Mouse (Mus musculus) CH12.LX (cell line): Measurements from ENCODE around the gene Zfp629. TPM values are rescaled to one million over a fixed set of nuclear protein-coding genes. Genes with fewer than 3 reads are reported as not detected.

Source experiments
- DNase-seq: peaks from one replicate; pipeline ENCODE4 v3.0.0-alpha.2; 2013; ENCODE audit errors: extremely low read depth
- H3K27ac ChIP-seq: 2 replicates; pipeline ENCODE4 v1.5.1; 2012; ENCODE audit warnings: low read depth, mild to moderate bottlenecking, control low read depth, moderate library complexity; ENCODE audit not compliant: insufficient read depth
- H3K27me3 ChIP-seq: replicated peaks from 2 replicates; pipeline ENCODE3; 2012; ENCODE audit warnings: inconsistent platforms
- H3K36me3 ChIP-seq, 2 experiments: replicated peaks in 1 of 2; 2 replicates each; pipeline versions ENCODE3 to v1.6.1; 2012; ENCODE audit warnings: inconsistent platforms in 1 of 2, low read length in 1 of 2, mild to moderate bottlenecking in 1 of 2, mixed read lengths in 1 of 2, moderate library complexity in 1 of 2; ENCODE audit not compliant: control insufficient read depth in 1 of 2, insufficient read depth in 1 of 2
- H3K4me1 ChIP-seq, 2 experiments: 2 replicates each; pipeline ENCODE4 v1.6.1; 2012; ENCODE audit warnings: inconsistent platforms in 1 of 2, moderate library complexity in 1 of 2; ENCODE audit not compliant: insufficient read depth in 2 of 2, control insufficient read depth in 1 of 2
- H3K4me2 ChIP-seq: 2 replicates; pipeline ENCODE4 v1.6.1; 2012; ENCODE audit warnings: low read depth, mild to moderate bottlenecking, control low read depth; ENCODE audit not compliant: poor library complexity, insufficient read depth, severe bottlenecking
- H3K4me3 ChIP-seq, 3 experiments: fragments of 150-350 bp in 1 of 3; sonication (generic) in 1 of 3; replicated peaks in 1 of 3; 2 replicates each; pipeline versions ENCODE3 to v1.5.1; 2011 to 2012; ENCODE audit warnings: low read depth in 2 of 3, low read length in 2 of 3, mild to moderate bottlenecking in 2 of 3, moderate library complexity in 2 of 3, control low read depth in 1 of 3, improper control_type of control experiment in 1 of 3, inconsistent platforms in 1 of 3, mixed read lengths in 1 of 3; ENCODE audit not compliant: poor library complexity in 1 of 3
- H3K79me2 ChIP-seq: replicated peaks from 2 replicates; pipeline ENCODE4 v1.6.1; 2012; ENCODE audit warnings: mild to moderate bottlenecking, moderate library complexity; ENCODE audit not compliant: control insufficient read depth, poor library complexity, insufficient read depth, severe bottlenecking; ENCODE audit errors: extremely low read depth
- H3K9ac ChIP-seq: 2 replicates; pipeline ENCODE4 v1.6.1; 2012; ENCODE audit warnings: low read depth, mild to moderate bottlenecking, control low read depth, moderate library complexity; ENCODE audit not compliant: insufficient read depth
- H3K9me3 ChIP-seq: replicated peaks from 2 replicates; pipeline ENCODE3; 2012; ENCODE audit warnings: low read length, inconsistent platforms, mixed read lengths
- BHLHE40 ChIP-seq: IDR thresholded peaks from 2 replicates; pipeline ENCODE4 v1.6.1; 2011; ENCODE audit warnings: mild to moderate bottlenecking, low read depth, low read length, improper control_type of control experiment
- CHD1 ChIP-seq: IDR thresholded peaks from 2 replicates; pipeline ENCODE4 v1.6.1; 2012; ENCODE audit warnings: low read depth, low read length, improper control_type of control experiment, inconsistent platforms
- CHD2 ChIP-seq: IDR thresholded peaks from 2 replicates; pipeline ENCODE4 v1.6.1; 2011; ENCODE audit warnings: low read length, improper control_type of control experiment
- E2F4 ChIP-seq: IDR thresholded peaks from 2 replicates; pipeline ENCODE4 v1.6.1; 2011; ENCODE audit warnings: low read depth, low read length, improper control_type of control experiment; ENCODE audit not compliant: insufficient replicate concordance
- ELF1 ChIP-seq: IDR thresholded peaks from 2 replicates; pipeline ENCODE4 v1.6.1; 2014; ENCODE audit warnings: low read depth, mild to moderate bottlenecking, inconsistent platforms, low read length, improper control_type of control experiment
- EP300 ChIP-seq: IDR thresholded peaks from 2 replicates; pipeline ENCODE4 v1.6.1; 2011; ENCODE audit warnings: low read length, improper control_type of control experiment
- ETS1 ChIP-seq: conservative IDR thresholded peaks from 2 replicates; pipeline ENCODE4 v1.6.1; 2012; ENCODE audit warnings: low read depth, mild to moderate bottlenecking, inconsistent platforms, low read length, improper control_type of control experiment, moderate library complexity
- GABPA ChIP-seq: IDR thresholded peaks from 2 replicates; pipeline ENCODE4 v1.6.1; 2012; ENCODE audit warnings: low read depth, low read length, improper control_type of control experiment, inconsistent platforms; ENCODE audit not compliant: insufficient replicate concordance
- HCFC1 ChIP-seq: IDR thresholded peaks from 2 replicates; pipeline ENCODE4 v1.6.1; 2012; ENCODE audit warnings: low read depth, mild to moderate bottlenecking, inconsistent platforms, low read length, improper control_type of control experiment
- IRF4 ChIP-seq: IDR thresholded peaks from 2 replicates; pipeline ENCODE4 v1.6.1; 2014; ENCODE audit warnings: low read depth, mild to moderate bottlenecking, inconsistent platforms, low read length, improper control_type of control experiment
- JUN ChIP-seq: IDR thresholded peaks from 2 replicates; pipeline ENCODE4 v1.6.1; 2011; ENCODE audit warnings: low read depth, mild to moderate bottlenecking, low read length, improper control_type of control experiment, moderate library complexity; ENCODE audit not compliant: insufficient read depth
- KAT2A ChIP-seq: IDR thresholded peaks from 2 replicates; pipeline ENCODE4 v1.6.1; 2012; ENCODE audit warnings: low read length, improper control_type of control experiment, inconsistent platforms; ENCODE audit not compliant: insufficient replicate concordance
- MAFK ChIP-seq: IDR thresholded peaks from 2 replicates; pipeline ENCODE4 v1.6.1; 2011; ENCODE audit warnings: low read length, improper control_type of control experiment; ENCODE audit not compliant: insufficient replicate concordance
- MAX ChIP-seq: IDR thresholded peaks from 2 replicates; pipeline ENCODE4 v1.6.1; 2011; ENCODE audit warnings: low read length, improper control_type of control experiment
- MAZ ChIP-seq: IDR thresholded peaks from 2 replicates; pipeline ENCODE4 v1.6.1; 2012; ENCODE audit warnings: low read depth, mild to moderate bottlenecking, inconsistent platforms, low read length, improper control_type of control experiment, moderate library complexity
- MYC ChIP-seq: IDR thresholded peaks from 2 replicates; pipeline ENCODE4 v1.6.1; 2011; ENCODE audit warnings: low read depth, mild to moderate bottlenecking, improper control_type of control experiment, low read length
- NELFE ChIP-seq: IDR thresholded peaks from 2 replicates; pipeline ENCODE4 v1.6.1; 2011; ENCODE audit warnings: low read depth, low read length, improper control_type of control experiment
- PAX5 ChIP-seq: IDR thresholded peaks from 2 replicates; pipeline ENCODE4 v1.6.1; 2012; ENCODE audit warnings: low read length, inconsistent platforms, mixed read lengths
- POLR2A ChIP-seq: IDR thresholded peaks from 2 replicates; pipeline ENCODE4 v1.6.1; 2011; ENCODE audit warnings: low read depth, mild to moderate bottlenecking, improper control_type of control experiment, low read length
- POLR2AphosphoS2 ChIP-seq: IDR thresholded peaks from 2 replicates; pipeline ENCODE4 v1.6.1; 2011; ENCODE audit warnings: low read depth, low read length, improper control_type of control experiment
- RAD21 ChIP-seq: IDR thresholded peaks from 2 replicates; pipeline ENCODE4 v1.6.1; 2011; ENCODE audit warnings: low read depth, mild to moderate bottlenecking, low read length, improper control_type of control experiment, moderate library complexity
- SMC3 ChIP-seq: IDR thresholded peaks from 2 replicates; pipeline ENCODE4 v1.6.1; 2011; ENCODE audit warnings: low read depth, low read length, improper control_type of control experiment
- TBP ChIP-seq: conservative IDR thresholded peaks from 2 replicates; pipeline ENCODE4 v1.6.1; 2011; ENCODE audit warnings: low read depth, low read length, improper control_type of control experiment
- TCF12 ChIP-seq: IDR thresholded peaks from 2 replicates; pipeline ENCODE4 v1.6.1; 2014; ENCODE audit warnings: low read depth, mild to moderate bottlenecking, inconsistent platforms, low read length, improper control_type of control experiment
- USF1 ChIP-seq: IDR thresholded peaks from 2 replicates; pipeline ENCODE4 v1.6.1; 2014; ENCODE audit warnings: low read depth, mild to moderate bottlenecking, inconsistent platforms, low read length, improper control_type of control experiment
- ZMIZ1 ChIP-seq: IDR thresholded peaks from 2 replicates; pipeline ENCODE4 v1.6.1; 2012; ENCODE audit warnings: low read depth, mild to moderate bottlenecking, inconsistent platforms, low read length, improper control_type of control experiment
- ZNF384 ChIP-seq: IDR thresholded peaks from 2 replicates; pipeline ENCODE4 v1.6.1; 2012; ENCODE audit warnings: low read depth, low read length, improper control_type of control experiment, inconsistent platforms
- dilution Hi-C: fragments of 300-500 bp; cut with MboI; formaldehyde crosslinking; loops from 2 replicates; pipeline ENCODE4 v1.14.3; 2020; ENCODE audit warnings: low sequenced_read_pairs; ENCODE audit not compliant: extremely low pct_unique_long_range_greater_than_20kb, extremely low pct_ligation_motif_present
- in situ Hi-C: fragments of 300-500 bp; cut with MboI; formaldehyde crosslinking; loops from 3 replicates; pipeline ENCODE4 v1.14.3; 2019; ENCODE audit warnings: low sequenced_read_pairs, low pct_ligation_motif_present, low pct_unique_long_range_greater_than_20kb, mixed read lengths
- polyA plus RNA-seq: library from polyadenylated mRNA; unstranded; fragments of >175 nt; gene quantifications from 2 replicates; pipeline ENCODE4 v1.2.1, GENCODE M21; 2012; ENCODE audit warnings: low read depth; ENCODE audit not compliant: insufficient read length
- total RNA-seq, 2 experiments: library from RNA; depleted of rRNA; stranded (reverse); fragments of 300-350 nt in 1 of 2; fragments of >200 nt in 1 of 2; gene quantifications; 2 replicates each; pipeline ENCODE4 v1.2.3; 2012 to 2014

The Zfp629 gene
- total and polyA plus RNA-seq, 3 experiments = 0.38 to 3.2 (median 0.94) TPM

DNA sequence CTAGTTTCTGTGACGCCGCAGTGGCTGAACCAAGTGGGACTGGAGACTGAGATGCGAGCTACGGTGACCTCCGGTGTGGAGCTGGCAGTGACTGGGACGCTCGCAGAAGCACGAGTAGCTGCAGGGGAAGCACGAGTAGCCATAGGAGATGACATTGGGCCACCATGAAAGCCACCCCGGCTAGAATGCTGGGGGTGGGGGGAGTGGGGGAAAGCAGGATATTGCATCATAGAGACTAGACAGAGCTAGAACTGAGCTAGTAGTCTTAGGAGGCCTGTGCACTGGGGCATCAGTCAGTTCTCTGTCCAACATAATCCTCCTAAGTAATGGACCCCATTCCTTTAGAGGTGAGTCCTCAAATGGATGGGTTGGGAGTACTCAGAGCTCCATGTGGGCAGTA is 11.3 kb downstream of the Zfp629 start:
- Histone ChIP-seq H3K36me3 (peaks cover 50 to 63% of the 10 kb centered on the region in 2 experiments), H3K79me2 (no peaks in the 10 kb centered on the region), H3K4me2 (no peak overlapping the region), H3K4me1 (peaks cover 5 to 32% of the 10 kb centered on the region in 2 experiments; a peak in 3 of 4 replicates), H3K4me3 (no peak overlapping the region), H3K27ac (0 out of 2 replicates have a peak overlapping the region, but pooled peaks have one; percentile 2), H3K27me3 (peaks cover 2% of the 10 kb centered on the region), H3K9ac (no peak overlapping the region), H3K9me3 (no peaks in the 10 kb centered on the region)
- DNase-seq = no peak
- dilution Hi-C loops = no loop called here
- TF ChIP-seq GABPA = no peak
- TF ChIP-seq CHD2 = no peak
- TF ChIP-seq PAX5 = no peak
- TF ChIP-seq CHD1 = no peak
- no peak for TF ChIP-seq POLR2A
- TF ChIP-seq BHLHE40 = no peak
- TF ChIP-seq RAD21 = no peak
- TF ChIP-seq MAX = no peak
- TF ChIP-seq TBP = no peak
- TF ChIP-seq USF1 = no peak
- TF ChIP-seq EP300 = no peak
- no peak for TF ChIP-seq E2F4
- no peak for TF ChIP-seq NELFE
- no peak for TF ChIP-seq IRF4
- TF ChIP-seq ZNF384 = no peak
- no peak for TF ChIP-seq ELF1
- TF ChIP-seq ETS1 = no peak
- no peak for TF ChIP-seq SMC3
- no peak for TF ChIP-seq TCF12
- TF ChIP-seq JUN = no peak
- in situ Hi-C loops = no loop called here

DNA sequence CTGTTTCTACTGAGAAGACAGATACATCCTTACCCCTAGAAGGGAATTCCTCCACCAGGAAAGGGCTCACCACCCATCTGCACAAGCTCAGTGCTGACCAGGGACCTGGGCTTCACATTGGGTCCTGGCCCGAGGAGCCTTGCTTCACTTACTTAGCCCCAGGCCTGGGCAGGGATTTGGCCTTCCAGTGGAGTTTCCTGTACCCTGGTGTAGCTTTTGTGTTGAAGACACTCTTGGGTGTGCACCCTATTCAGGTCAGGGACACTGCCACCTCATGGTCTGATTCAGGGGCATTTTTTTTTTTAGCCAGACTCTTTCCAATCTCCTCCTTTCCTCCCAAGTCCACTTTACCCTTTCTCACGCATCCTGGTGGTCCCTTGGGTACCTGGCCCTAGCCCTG is 12.7 kb downstream of the Zfp629 start:
- no peak overlapping the region for H3K4me2 ChIP-seq
- no peaks in the 10 kb centered on the region for H3K27me3 ChIP-seq
- H3K4me1 ChIP-seq = peaks cover 5 to 36% of the 10 kb centered on the region in 2 experiments; a peak in 3 of 4 replicates
- dilution Hi-C loops = no loop called here
- no peaks in the 10 kb centered on the region for H3K79me2 ChIP-seq
- no peak overlapping the region for H3K27ac ChIP-seq
- no peak for DNase-seq
- in situ Hi-C loops = no loop called here
- no peak for TF ChIP-seq E2F4
- TF ChIP-seq CHD2 = no peak
- no peak for TF ChIP-seq HCFC1
- TF ChIP-seq ETS1 = no peak
- TF ChIP-seq KAT2A = no peak
- TF ChIP-seq MAZ = no peak
- no peak for TF ChIP-seq ZNF384
- no peak for TF ChIP-seq MAFK
- no peak for TF ChIP-seq MYC
- no peak for TF ChIP-seq POLR2AphosphoS2
- TF ChIP-seq TCF12 = no peak
- TF ChIP-seq ELF1 = no peak
- no peak for TF ChIP-seq BHLHE40
- no peak for TF ChIP-seq ZMIZ1
- no peak overlapping the region for H3K9ac ChIP-seq
- H3K36me3 ChIP-seq = peaks cover 60 to 76% of the 10 kb centered on the region in 2 experiments
- H3K9me3 ChIP-seq = no peaks in the 10 kb centered on the region
- H3K4me3 ChIP-seq = no peak overlapping the region
